Mouse (Mus musculus): ENCODE measurements at regions not wholly inside any gene's neighbourhood (a gene's known extent, or its start where the extent isn't known, plus 50 kb on each side); places are given as distances from the start of the nearest gene placed in this dataset.

DNA sequence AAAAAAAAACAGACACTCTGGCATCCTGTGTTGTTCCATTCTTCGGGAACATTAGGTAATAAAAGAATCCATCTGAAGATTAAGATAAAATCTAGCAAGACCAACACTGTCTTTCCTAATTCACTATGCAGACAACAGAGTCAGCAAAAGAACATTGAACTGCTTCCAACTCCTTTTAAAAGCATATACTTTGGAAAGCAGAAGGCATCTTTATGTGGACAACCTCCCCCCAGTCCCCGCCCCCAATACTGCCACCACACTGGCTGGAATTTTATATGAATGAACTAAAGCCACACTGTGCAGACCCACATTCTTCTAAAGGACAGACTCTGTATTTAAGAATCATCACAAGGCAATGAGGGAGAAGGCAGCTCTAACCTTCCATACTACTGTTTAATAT is 176.7 kb upstream of the Sema3a start:
- no peak for TF ChIP-seq CTCF (IDR thresholded peaks at IDR 0.05; ENCODE audit: extremely low read depth, insufficient read depth, insufficient read length, insufficient replicate concordance)
- TF ChIP-seq POLR2A (IDR thresholded peaks at IDR 0.05; ENCODE audit: low read depth, low read length): no peak
